16 mouse cellular contexts compared by ENCODE assay signal in genomic region chr4:119082740-119083231, GRCm38 (mm10). TPM values are rescaled to one million over a fixed set of nuclear protein-coding genes. Genes with fewer than 3 reads are reported as not detected.
A peak's percentile ranks its signal among the peaks of the same experiment; 100 is the strongest.
DNase-seq lines count a peak whose midpoint lies in the region; ATAC-seq lines count a peak whose summit lies in the region.
"Had no signal": no experiment of that assay in that cellular context is flagged by ENCODE, and none has a peak within 500 bp of the region (broad histone marks: within the 10 kb centered on the region; RNA-seq: fewer than 3 reads in every experiment).

No protein-coding gene starts in this region.

- H3K9me3 ChIP-seq in heart, embryonic 11.5 days (replicated peaks; ENCODE audit: control insufficient read depth, low read length) = no peaks in the 10 kb centered on the region
- H3K9me3 ChIP-seq in lung, embryonic 16.5 days (ENCODE audit: control insufficient read depth, low read length) = no peaks in the 10 kb centered on the region
- H3K9me3 ChIP-seq: embryonic facial prominence, embryonic 15.5 days; liver, embryonic 15.5 days had no signal

- peaks cover 5% of the 10 kb centered on the region; the same call in 1 of the 2 replicates for H3K4me1 ChIP-seq in heart, embryonic 11.5 days (ENCODE audit: control insufficient read depth, insufficient read depth, low read length)
- H3K4me1 ChIP-seq in lung, embryonic 16.5 days (replicated peaks; ENCODE audit: control insufficient read depth, insufficient read depth, low read length) = peaks cover 5% of the 10 kb centered on the region; the same call in 1 of the 2 replicates

- no peak overlapping the region for H3K9ac ChIP-seq in heart, embryonic 11.5 days (ENCODE audit: low read depth, low read length)
- H3K9ac ChIP-seq in lung, embryonic 16.5 days (ENCODE audit: low read length) = no peak overlapping the region
- H3K9ac ChIP-seq: embryonic facial prominence, embryonic 15.5 days; liver, embryonic 15.5 days had no signal

- WGBS in heart, embryonic 11.5 days (ENCODE audit: insufficient replicate concordance) = 46% methylated on average over 3 of the region's 3 CpGs
- WGBS in lung, embryonic 16.5 days = 17% methylated on average over 3 of the region's 3 CpGs

- no peak for ATAC-seq in heart, embryonic 11.5 days (replicated peaks; ENCODE audit: insufficient number of reproducible peaks, low FRiP score, low TSS enrichment)
- peak; percentile 84 for ATAC-seq in lung, embryonic 16.5 days (ENCODE audit: low read depth)
- ATAC-seq: CD4-positive, CD25-positive, alpha-beta regulatory T cell, adult 4 months had no signal

- H3K4me2 ChIP-seq in heart, embryonic 11.5 days = no peak overlapping the region
- no peak overlapping the region for H3K4me2 ChIP-seq in lung, embryonic 16.5 days (ENCODE audit: low read depth, low read length)
- H3K4me2 ChIP-seq: embryonic facial prominence, embryonic 15.5 days; liver, embryonic 15.5 days had no signal

- H3K27me3 ChIP-seq in heart, embryonic 11.5 days (ENCODE audit: control insufficient read depth, insufficient read depth, low read length) = no peaks in the 10 kb centered on the region
- no peaks in the 10 kb centered on the region for H3K27me3 ChIP-seq in lung, embryonic 16.5 days (ENCODE audit: control insufficient read depth, insufficient read depth, low read depth, low read length)
- H3K27me3 ChIP-seq: embryonic facial prominence, embryonic 15.5 days had no signal

- DNase-seq in heart, adult 11 months = peak; percentile 54
- DNase-seq in lung, postnatal 25 days (ENCODE audit: low spot score) = no peak
- DNase-seq in MN1 (ENCODE audit: low spot score) = peak; percentile 8
- peak; percentile 20 for DNase-seq in lung, postnatal 10 days
- DNase-seq in ovary, postnatal 36 days (ENCODE audit: low spot score) = no peak
- DNase-seq in urinary bladder, postnatal 14 days (ENCODE audit: low spot score) = no peak
- DNase-seq: cerebellum, adult 18-20 months; gastrocnemius, postnatal 14 days; kidney, postnatal 14 days; right cerebral cortex, postnatal 25 days had no signal

- no peaks in the 10 kb centered on the region for H3K36me3 ChIP-seq in heart, embryonic 11.5 days (ENCODE audit: control insufficient read depth, insufficient read depth, low read length)
- H3K36me3 ChIP-seq in lung, embryonic 16.5 days (ENCODE audit: control insufficient read depth, insufficient read depth, low read length) = no peaks in the 10 kb centered on the region
- H3K36me3 ChIP-seq: embryonic facial prominence, embryonic 15.5 days; liver, embryonic 15.5 days had no signal

- no peak overlapping the region for H3K27ac ChIP-seq in heart, embryonic 11.5 days (ENCODE audit: low read depth, low read length)
- H3K27ac ChIP-seq in lung, embryonic 16.5 days (ENCODE audit: low read length) = peak overlapping the region; percentile 3
- H3K27ac ChIP-seq: embryonic facial prominence, embryonic 15.5 days; liver, embryonic 15.5 days had no signal

- no peak overlapping the region for H3K4me3 ChIP-seq in heart, embryonic 11.5 days (ENCODE audit: low read depth, low read length)
- H3K4me3 ChIP-seq in lung, embryonic 16.5 days (ENCODE audit: low read length) = no peak overlapping the region
- H3K4me3 ChIP-seq: embryonic facial prominence, embryonic 15.5 days; liver, embryonic 15.5 days; myocyte had no signal

RNA-seq across cellular contexts. Expression of gene Slc2a1, which starts 25.7 kb away (rescaled TPM):
- polyA plus RNA-seq in heart, embryonic 11.5 days (2014; fragmentation: Nextera tagmentation; extraction: Ambion mirVana) = 426 and 446 TPM in 2 replicates
- 89.7 and 95.7 TPM in 2 replicates for polyA plus RNA-seq in lung, embryonic 16.5 days (2015; fragmentation: Nextera tagmentation; extraction: Ambion mirVana)

Comparison
In these comparisons a context has a peak if more than half of its experiments do, and no peak if none do; other contexts are left out.
1. DNase-seq: peak in heart, adult 11 months (single experiment), MN1 (single experiment) and lung, postnatal 10 days (single experiment); none in lung, postnatal 25 days (single experiment), ovary, postnatal 36 days (single experiment) and urinary bladder, postnatal 14 days (single experiment).